Mouse (Mus musculus) kidney, postnatal 4 days (tissue): ENCODE data around the gene Inmt.

Source experiments
- DNase-seq, 2 experiments: peaks; one replicate each; pipeline ENCODE4 v3.0.0; 2021; ENCODE audit warnings: mixed read lengths in 2 of 2

The Inmt gene

DNA sequence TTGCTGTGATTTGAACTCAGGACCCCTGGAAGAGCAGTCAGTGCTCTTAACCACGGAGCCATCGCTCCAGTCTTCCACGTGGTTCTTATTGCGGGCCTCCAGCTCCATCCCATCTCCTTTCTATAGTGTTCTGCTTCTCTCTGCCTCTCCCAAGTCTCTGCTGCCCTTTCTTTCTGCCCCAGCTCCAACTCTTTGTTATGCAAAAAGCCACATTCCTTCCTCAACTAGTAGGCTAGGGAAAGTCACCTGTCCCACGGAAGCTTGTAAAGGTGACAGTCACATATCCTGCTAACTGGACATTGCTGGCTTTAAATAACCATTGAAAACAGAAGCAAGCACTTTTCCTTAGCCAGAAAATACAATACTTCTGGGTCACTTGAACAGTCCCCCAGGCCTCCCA lies 5.0 kb downstream of the Inmt start:
- no peak for DNase-seq

DNA sequence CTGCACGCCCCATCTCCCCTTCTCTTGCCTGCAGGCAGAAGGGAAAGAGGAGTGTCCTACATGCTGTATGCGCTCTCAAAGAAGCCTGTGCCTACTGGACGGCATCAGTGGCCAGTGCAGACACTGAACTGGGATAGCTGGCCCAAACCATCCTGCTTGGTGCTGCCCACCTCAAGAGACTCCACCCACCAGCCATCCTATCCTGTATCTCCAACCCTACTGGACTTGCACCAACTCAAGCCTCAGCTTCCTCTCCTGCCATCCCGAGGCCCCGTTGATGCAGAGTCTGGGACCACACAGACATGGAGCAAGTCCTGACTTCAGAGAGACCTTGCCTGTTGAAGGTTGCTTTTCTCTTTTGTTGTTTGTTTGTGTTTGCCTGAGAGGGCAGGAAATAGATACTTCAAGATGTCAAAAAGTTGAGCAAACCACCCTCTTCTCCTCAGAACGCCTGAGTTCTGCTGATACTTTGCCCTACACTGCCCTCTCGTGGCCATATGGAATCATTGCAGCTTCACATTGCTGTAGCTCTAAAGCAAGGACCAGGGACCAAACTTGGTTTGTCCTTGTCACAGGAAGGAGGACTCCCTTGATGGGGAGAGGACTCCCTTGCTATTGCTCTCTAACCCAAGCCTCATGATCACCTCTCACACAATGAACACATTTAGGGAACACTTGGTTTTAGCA lies 7.9 kb downstream of the Inmt start:
- DNase-seq = peak; percentile 77 to 81

GRCm38 (mm10) chr6:55163046-55163584 lies 11.7 kb downstream of the Inmt start:
- no peak for DNase-seq

DNA sequence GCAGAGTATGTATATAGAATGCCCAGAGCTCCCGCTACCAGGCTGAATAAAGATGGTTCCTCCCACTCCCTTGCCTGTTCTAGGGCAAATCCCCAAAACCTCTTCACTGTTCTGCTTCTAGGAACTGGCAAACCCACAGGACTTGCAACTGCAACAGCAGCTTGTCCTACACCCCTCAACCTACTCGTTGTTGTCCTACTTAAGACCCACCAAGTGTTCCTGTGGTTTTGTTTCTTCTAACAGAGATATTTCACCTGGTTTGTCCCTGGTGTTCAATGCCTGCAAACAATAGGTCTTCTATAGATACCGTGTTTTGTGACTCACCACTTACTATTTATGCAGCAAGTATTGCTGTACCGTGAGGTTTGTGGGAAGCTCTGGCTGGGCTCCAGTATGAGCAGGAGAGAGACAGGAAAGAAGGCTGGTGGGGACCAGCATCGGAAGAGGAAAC lies 13.5 kb downstream of the Inmt start:
- no peak for DNase-seq

DNA sequence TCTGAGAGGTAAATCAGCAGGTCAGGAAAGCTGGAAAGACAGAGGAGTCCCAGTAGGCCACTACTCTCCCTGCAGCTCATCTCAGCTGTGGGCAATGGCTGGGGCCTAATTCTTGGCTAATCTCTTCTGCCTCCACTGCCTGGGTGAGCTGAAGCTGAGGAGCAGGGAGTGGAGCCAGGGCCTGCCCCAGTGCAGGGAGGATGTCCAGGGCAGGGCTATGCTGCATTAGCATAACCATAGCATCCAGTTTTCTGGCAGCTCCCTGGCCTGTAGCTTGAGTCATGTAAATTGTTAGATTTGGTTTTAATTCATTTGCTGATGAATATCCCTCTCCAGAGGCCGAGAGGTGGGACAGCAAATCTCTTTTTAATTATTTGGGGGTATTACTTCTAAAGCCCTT lies 15.6 kb downstream of the Inmt start:
- DNase-seq = no peak

DNA sequence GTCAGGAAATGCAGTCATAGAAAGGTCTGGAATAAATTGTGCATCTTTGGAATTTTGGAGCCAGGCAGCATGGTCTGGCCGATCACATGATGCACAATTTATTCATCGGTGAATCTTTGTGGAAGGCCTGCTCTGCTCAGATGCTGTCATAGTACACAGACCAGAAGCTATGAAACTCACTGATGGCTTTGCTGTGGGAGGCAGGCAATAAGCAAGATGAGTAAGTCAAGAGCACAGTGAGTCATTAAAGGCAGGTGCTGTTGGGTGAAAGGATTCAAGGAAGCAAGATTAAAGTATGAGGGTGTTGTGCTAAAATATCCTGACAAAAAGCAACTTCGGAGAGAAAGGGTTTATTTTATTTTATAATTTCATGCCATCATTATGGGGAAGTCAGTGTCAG lies 22.6 kb downstream of the Inmt start:
- DNase-seq = no peak

GRCm38 (mm10) chr6:55146138-55146537 lies 28.7 kb downstream of the Inmt start:
- no peak for DNase-seq

DNA sequence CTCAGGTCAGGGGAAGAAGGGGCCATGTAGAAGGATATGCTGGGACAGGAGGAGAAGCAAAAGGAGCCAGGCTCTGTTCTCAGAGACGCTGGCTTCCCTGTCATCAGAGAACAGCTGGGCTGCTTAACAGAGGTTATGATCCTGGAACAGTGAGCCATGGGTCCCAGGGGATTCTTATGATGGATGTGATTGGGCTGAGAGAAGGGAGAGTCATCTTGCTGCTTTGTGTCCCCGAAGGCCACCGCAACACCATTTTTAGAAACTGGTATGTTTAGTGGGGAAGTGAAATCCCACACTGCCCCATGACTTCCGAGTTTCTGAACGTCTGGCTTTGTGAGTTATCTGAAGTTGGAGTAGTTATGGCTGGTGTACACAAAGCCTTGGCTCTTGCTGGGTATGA lies 29.6 kb downstream of the Inmt start:
- DNase-seq = peak; percentile 33 to 55

DNA sequence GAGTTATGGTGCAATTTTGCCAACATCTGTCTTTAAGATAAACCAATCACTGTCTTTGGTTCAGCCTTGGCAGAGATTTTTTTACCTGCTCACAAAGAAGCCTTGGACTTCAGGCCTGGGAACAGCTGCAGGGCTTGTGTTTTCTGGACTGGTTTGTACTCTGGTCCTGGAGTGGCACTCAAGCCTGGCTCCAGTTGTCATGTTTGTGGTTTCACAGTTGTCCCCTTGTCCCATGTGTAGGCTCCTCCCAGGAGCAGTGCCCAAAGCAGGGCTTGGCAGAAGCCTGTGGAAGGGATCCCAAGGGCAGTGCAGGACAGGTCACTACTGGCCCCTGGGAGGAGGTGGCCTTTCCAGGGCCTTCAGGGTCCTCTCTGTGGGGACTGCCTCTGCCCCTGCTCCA lies 36.5 kb downstream of the Inmt start:
- no peak for DNase-seq

DNA sequence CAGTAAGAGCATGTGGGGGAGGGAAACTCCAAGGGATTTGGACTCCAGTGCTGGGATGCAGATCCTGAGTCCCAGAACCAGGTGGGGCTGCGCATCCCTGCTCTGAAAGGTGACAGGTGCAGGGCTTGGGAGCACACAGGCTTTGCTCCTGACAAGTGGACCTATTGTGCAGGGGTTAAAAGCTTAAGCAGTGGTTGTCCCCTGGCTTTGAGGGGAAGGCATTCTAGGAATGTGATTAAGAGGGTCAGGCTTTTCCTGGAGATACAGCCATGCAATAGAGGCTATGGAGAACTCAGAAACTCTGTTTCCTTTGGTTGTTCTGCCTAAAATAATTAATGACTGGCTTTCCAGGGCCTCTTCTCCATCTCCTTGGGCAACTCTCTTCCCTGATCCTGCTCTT lies 41.4 kb downstream of the Inmt start:
- no peak for DNase-seq

GRCm38 (mm10) chr6:55132794-55133193 lies 42.0 kb downstream of the Inmt start, which contains the start of gene Crhr2:
TSS of gene Crhr2 (minus strand) at chr6:55133016.
- DNase-seq = peak; percentile 7 to 33

- DNase-seq = no peak
Observed at GRCm38 (mm10) chr6:55131301-55131700, 43.5 kb downstream of the Inmt start.

GRCm38 (mm10) chr6:55130631-55131030 lies 44.2 kb downstream of the Inmt start:
- no peak for DNase-seq

DNA sequence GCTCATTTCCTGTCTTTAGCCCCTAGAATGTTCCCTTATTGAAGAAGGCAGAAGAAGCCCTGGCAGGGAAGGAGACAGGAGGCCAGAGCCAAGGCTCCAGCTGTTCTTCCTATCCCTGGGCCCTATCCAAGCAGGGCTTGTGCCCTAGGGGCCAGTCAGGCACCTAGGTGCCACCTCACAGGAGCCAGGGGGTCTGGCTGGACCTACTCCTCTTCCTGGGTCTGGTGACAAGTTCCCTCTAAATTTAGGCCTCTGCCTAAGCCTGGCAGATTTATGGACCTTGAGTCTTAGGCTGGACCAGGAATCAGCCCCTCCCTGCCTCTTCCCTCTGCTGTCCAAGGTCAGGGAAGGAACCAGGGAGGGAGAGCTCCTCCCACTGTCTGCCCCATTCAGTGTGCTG lies 46.5 kb downstream of the Inmt start:
- DNase-seq = no peak

DNA sequence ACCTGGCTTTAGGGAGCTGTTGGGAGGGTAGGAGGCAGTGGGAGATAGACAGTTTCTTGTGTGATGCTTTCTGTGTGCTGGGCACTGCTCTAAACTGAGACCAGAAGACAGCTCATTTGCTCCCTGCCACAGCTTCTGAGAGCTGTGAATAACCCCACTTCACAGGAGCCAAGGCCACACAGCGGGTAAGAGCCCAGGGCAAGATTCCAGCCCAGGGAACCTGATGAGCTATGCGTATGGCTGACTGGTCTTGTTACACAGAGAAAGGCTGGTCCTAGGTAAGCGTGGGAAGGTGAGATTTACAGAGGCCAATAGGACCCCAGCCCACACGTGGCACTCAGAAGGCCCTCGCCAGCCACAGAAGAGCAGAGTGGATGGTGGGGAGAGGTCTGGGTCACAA lies 48.3 kb downstream of the Inmt start:
- DNase-seq = no peak

DNA sequence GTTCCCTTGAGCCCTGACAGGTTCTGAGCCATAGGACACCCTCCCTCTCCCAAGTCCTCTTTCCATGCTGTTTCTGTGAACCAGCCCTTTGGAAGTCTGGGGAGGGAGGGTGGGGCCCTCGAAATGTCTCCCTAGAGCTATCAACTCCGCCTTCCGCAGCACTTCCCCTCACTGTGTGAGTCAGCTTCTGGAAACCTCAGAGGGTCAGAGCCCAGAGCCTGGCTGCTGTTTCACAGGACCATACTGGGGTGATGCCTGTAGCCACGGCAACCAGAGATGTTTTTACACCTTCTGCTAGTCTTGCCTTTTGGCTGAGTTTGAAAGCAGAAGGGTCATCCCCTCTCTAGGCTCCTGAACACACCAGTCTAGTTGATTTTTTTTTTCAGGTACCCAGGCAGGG lies 51.8 kb downstream of the Inmt start:
- no peak for DNase-seq
